Mouse (Mus musculus): ENCODE results near the gene Gm3264.
"Not testable (repeated sequence)": the region's sequence is repeated elsewhere in the genome, so short reads cannot be mapped to it uniquely, and the experiment has no call there.

- not testable (repeated sequence) for TF ChIP-seq POLR2A, CTCF (IDR thresholded peaks at IDR 0.05; ENCODE audit: insufficient read depth, low read depth, low read length)
Observed at GRCm38 (mm10) chr14:4837806-4838205, 17.6 kb upstream of the Gm3264 start, which contains the start of gene Gm3269.

All from olfactory bulb, adult 2 months (tissue).